Mouse (Mus musculus) spleen, postnatal 0 days (tissue): ENCODE measurements around the gene Zfyve28. TPM values are rescaled to one million over a fixed set of nuclear protein-coding genes. Genes with fewer than 3 reads are reported as not detected.

Experiments used
- polyA plus RNA-seq: library from polyadenylated mRNA; unstranded; fragments of >200 nt; fragmentation: Nextera tagmentation; extraction: Ambion mirVana; gene quantifications from 2 replicates; pipeline ENCODE4 v1.2.1, GENCODE M21; 2015

The Zfyve28 gene
- polyA plus RNA-seq: 0.13 TPM in 2 replicates

GRCm38 (mm10) chr5:34288154-34288716, at the start of gene Zfyve28, which contains the start of gene Cfap99:
Gene Zfyve28 (minus strand): TSS chr5:34288449.
Gene Cfap99 (plus strand): TSS chr5:34288600.

GRCm38 (mm10) chr5:34336097-34336774, 48.0 kb upstream of the Zfyve28 start, which contains the start of gene Rnf4:
Gene Rnf4 (plus strand): TSS chr5:34336289.

GRCm38 (mm10) chr5:34187601-34188316, 100.5 kb downstream of the Zfyve28 start, which contains the start of gene Mxd4:
Gene Mxd4 (minus strand): TSS chr5:34187720.

GRCm38 (mm10) chr5:34168950-34169891, 119.0 kb downstream of the Zfyve28 start, which contains the start of the genes Poln and Haus3:
Gene Poln (minus strand): TSS chr5:34169448.
Gene Haus3 (minus strand): TSS chr5:34169527.

Other genes with a start within 250 kb of the Zfyve28 start
- 1.8 and 4.2 TPM in 2 replicates for gene Poln, start 119.0 kb downstream of the Zfyve28 start, polyA plus RNA-seq
- gene Haus3, start 118.9 kb downstream of the Zfyve28 start, polyA plus RNA-seq: 32.3 and 35.7 TPM in 2 replicates
- gene Mxd4, start 100.7 kb downstream of the Zfyve28 start, polyA plus RNA-seq: 16.0 and 21.2 TPM in 2 replicates
- not detected in 2 replicates for gene Cfap99, start 151 bp upstream of the Zfyve28 start, polyA plus RNA-seq
- gene Rnf4, start 47.8 kb upstream of the Zfyve28 start, polyA plus RNA-seq: 73.5 and 75.8 TPM in 2 replicates
- gene Fam193a, start 81.5 kb upstream of the Zfyve28 start, polyA plus RNA-seq: 6.9 and 8.2 TPM in 2 replicates
- 8.9 and 11.9 TPM in 2 replicates for gene Tnip2, start 225.5 kb upstream of the Zfyve28 start, polyA plus RNA-seq
- gene Sh3bp2, start 237.4 kb upstream of the Zfyve28 start, polyA plus RNA-seq: 12.9 and 15.5 TPM in 2 replicates